Mouse (Mus musculus) small intestine, adult 2 months (tissue): ENCODE measurements around the gene Nup214. TPM values are rescaled to one million over a fixed set of nuclear protein-coding genes. Genes with fewer than 3 reads are reported as not detected.

Experiments
- H3K27ac ChIP-seq: fragments of 200-500 bp; 2 replicates; pipeline ENCODE4 v1.5.1; 2012; ENCODE audit warnings: low read depth, low read length, control low read depth, inconsistent platforms; ENCODE audit not compliant: insufficient read depth
- H3K27me3 ChIP-seq: fragments of 200-500 bp; 2 replicates; pipeline ENCODE4 v1.6.1; 2012; ENCODE audit warnings: mild to moderate bottlenecking, moderate library complexity, low read length, inconsistent platforms; ENCODE audit not compliant: control insufficient read depth, insufficient read depth
- H3K36me3 ChIP-seq: fragments of 200-500 bp; 2 replicates; pipeline ENCODE4 v1.6.1; 2012; ENCODE audit warnings: mild to moderate bottlenecking, low read length, control low read depth, inconsistent platforms; ENCODE audit not compliant: control insufficient read depth, insufficient read depth
- H3K4me1 ChIP-seq: fragments of 200-500 bp; 2 replicates; pipeline ENCODE4 v1.6.1; 2012; ENCODE audit warnings: low read length, inconsistent platforms, mixed read lengths; ENCODE audit not compliant: control insufficient read depth, insufficient read depth, insufficient read length
- H3K4me3 ChIP-seq: fragments of 200-500 bp; 2 replicates; pipeline ENCODE4 v1.5.1; 2012; ENCODE audit warnings: low read depth, mild to moderate bottlenecking, control low read depth, inconsistent platforms, low read length, moderate library complexity
- CTCF ChIP-seq: fragments of 200-500 bp; IDR thresholded peaks from 2 replicates; pipeline ENCODE4 v1.5.1; 2012; ENCODE audit warnings: low read depth, mild to moderate bottlenecking, control low read depth, inconsistent platforms, low read length, moderate library complexity, mixed read lengths; ENCODE audit not compliant: insufficient replicate concordance, insufficient read length; ENCODE audit errors: extremely low read depth
- POLR2A ChIP-seq: fragments of 200-500 bp; IDR thresholded peaks from 2 replicates; pipeline ENCODE4 v1.6.1; 2012; ENCODE audit warnings: low read depth, mild to moderate bottlenecking, control low read depth, inconsistent platforms, low read length, moderate library complexity
- WGBS: fragments of 180-500 bp; shearing (Covaris S2); methylation state at CpG from one replicate; pipeline ENCODE4 v1.1.7; 2018; 5-methylcytosine and 5-hydroxymethylcytosine counted together
- polyA plus RNA-seq: library from polyadenylated mRNA; depleted of rRNA; stranded (reverse); fragments of >200 nt; gene quantifications from 2 replicates; pipeline ENCODE4 v1.2.3, GENCODE M21; 2012

Nup214 gene
- polyA plus RNA-seq, 1 experiment, result 21.8 TPM

GRCm38 (mm10) chr2:31964191-31964590 lies 10.0 kb upstream of the Nup214 start:
- Histone ChIP-seq H3K27ac (no peak overlapping the region), H3K4me1 (no peaks in the 10 kb centered on the region), H3K4me3 (no peak overlapping the region), H3K36me3 (no peaks in the 10 kb centered on the region), H3K27me3 (no peaks in the 10 kb centered on the region)
- TF ChIP-seq CTCF, result no peak
- no peak for TF ChIP-seq POLR2A
- 84% methylated on average over 3 of the region's 3 CpGs for WGBS

GRCm38 (mm10) chr2:31965110-31965509 lies 9.1 kb upstream of the Nup214 start:
- Histone ChIP-seq H3K4me1 (no peaks in the 10 kb centered on the region), H3K27ac (no peak overlapping the region), H3K36me3 (no peaks in the 10 kb centered on the region), H3K4me3 (no peak overlapping the region), H3K27me3 (no peaks in the 10 kb centered on the region)
- TF ChIP-seq POLR2A, result no peak
- peak; percentile 63; the same call in 1 of the 2 replicates for TF ChIP-seq CTCF

GRCm38 (mm10) chr2:31966801-31967200 lies 7.4 kb upstream of the Nup214 start:
- no peak for TF ChIP-seq CTCF
- no peaks in the 10 kb centered on the region for H3K4me1 ChIP-seq
- WGBS, result 81% methylated on average over 8 of the region's 8 CpGs
- H3K27me3 ChIP-seq, result no peaks in the 10 kb centered on the region
- no peak overlapping the region for H3K27ac ChIP-seq
- H3K4me3 ChIP-seq, result no peak overlapping the region
- no peaks in the 10 kb centered on the region for H3K36me3 ChIP-seq

GRCm38 (mm10) chr2:31972589-31972988 lies 1.6 kb upstream of the Nup214 start:
- H3K27ac ChIP-seq, result no peak overlapping the region
- no peak for TF ChIP-seq POLR2A
- no peak for TF ChIP-seq CTCF
- no peak overlapping the region for H3K4me3 ChIP-seq
- H3K36me3 ChIP-seq, result peaks cover 10% of the 10 kb centered on the region
- 87% methylated on average over 4 of the region's 4 CpGs for WGBS
- no peaks in the 10 kb centered on the region for H3K27me3 ChIP-seq
- H3K4me1 ChIP-seq, result peaks cover 6% of the 10 kb centered on the region; the same call in 1 of the 2 replicates

- Histone ChIP-seq H3K27ac (peak overlapping the region; percentile 18; the same call in 1 of the 2 replicates), H3K4me3 (peak overlapping the region; percentile 81), H3K36me3 (peaks cover 28% of the 10 kb centered on the region), H3K4me1 (peaks cover 6% of the 10 kb centered on the region; the same call in 1 of the 2 replicates), H3K27me3 (no peaks in the 10 kb centered on the region)
- TF ChIP-seq POLR2A (no peak), CTCF (no peak)
- WGBS, result 7% methylated on average over 13 of the region's 13 CpGs
These were observed 654 bp downstream of the Nup214 start for GRCm38 (mm10) chr2:31974809-31975371.

- no peaks in the 10 kb centered on the region for H3K27me3 ChIP-seq
- WGBS, result 91% methylated on average over 1 of the region's 1 CpGs
- peaks cover 81% of the 10 kb centered on the region for H3K36me3 ChIP-seq
- H3K4me3 ChIP-seq, result no peak overlapping the region
- no peak for TF ChIP-seq CTCF
- no peak for TF ChIP-seq POLR2A
- H3K27ac ChIP-seq, result no peak overlapping the region
- no peaks in the 10 kb centered on the region for H3K4me1 ChIP-seq
These were observed 13.5 kb downstream of the Nup214 start for GRCm38 (mm10) chr2:31987774-31988173.

- Histone ChIP-seq H3K4me1 (no peaks in the 10 kb centered on the region), H3K36me3 (peaks cover 76% of the 10 kb centered on the region), H3K27me3 (no peaks in the 10 kb centered on the region), H3K4me3 (no peak overlapping the region), H3K27ac (no peak overlapping the region)
- WGBS, result 87% methylated on average over 4 of the region's 4 CpGs
- TF ChIP-seq POLR2A (no peak), CTCF (no peak)
These were observed 16.7 kb downstream of the Nup214 start for GRCm38 (mm10) chr2:31990961-31991360.
